Mouse (Mus musculus): ENCODE measurements at regions not wholly inside any gene's neighbourhood (a gene's known extent, or its start where the extent isn't known, plus 50 kb on each side); places are given as distances from the start of the nearest gene placed in this dataset.

GRCm38 (mm10) chr9:66646226-66646625 is 53.3 kb upstream of the Usp3 start:
- TF ChIP-seq CTCF (IDR thresholded peaks at IDR 0.05; ENCODE audit: borderline replicate concordance, extremely low read depth, insufficient read depth, insufficient read length) (peak; percentile 90), POLR2A (IDR thresholded peaks at IDR 0.05; ENCODE audit: borderline replicate concordance, extremely low read depth, insufficient read depth, insufficient read length, poor library complexity, severe bottlenecking) (no peak)

GRCm38 (mm10) chr9:66651306-66651705 is 58.4 kb upstream of the Usp3 start:
- peak; percentile 92 for DNase-seq (ENCODE audit: low read depth)
- TF ChIP-seq POLR2A (IDR thresholded peaks at IDR 0.05; ENCODE audit: borderline replicate concordance, extremely low read depth, insufficient read depth, insufficient read length, poor library complexity, severe bottlenecking), result no peak
- TF ChIP-seq CTCF (IDR thresholded peaks at IDR 0.05; ENCODE audit: borderline replicate concordance, extremely low read depth, insufficient read depth, insufficient read length), result no peak

More at GRCm38 (mm10) chr9:66646226-66646625, 53.3 kb upstream of the Usp3 start:
- peak; percentile 89 for DNase-seq (ENCODE audit: low read depth)

- no peak for TF ChIP-seq CTCF (IDR thresholded peaks at IDR 0.05; ENCODE audit: borderline replicate concordance, extremely low read depth, insufficient read depth, insufficient read length)
- no peak for TF ChIP-seq POLR2A (IDR thresholded peaks at IDR 0.05; ENCODE audit: borderline replicate concordance, extremely low read depth, insufficient read depth, insufficient read length, poor library complexity, severe bottlenecking)
- DNase-seq (ENCODE audit: low read depth), result no peak
Observed at GRCm38 (mm10) chr9:66657116-66657758, 56.2 kb upstream of the Car12 start.

GRCm38 (mm10) chr9:66658707-66659242 is 54.7 kb upstream of the Car12 start:
- TF ChIP-seq POLR2A (IDR thresholded peaks at IDR 0.05; ENCODE audit: borderline replicate concordance, extremely low read depth, insufficient read depth, insufficient read length, poor library complexity, severe bottlenecking), result no peak
- DNase-seq (ENCODE audit: low read depth), result no peak

GRCm38 (mm10) chr9:66659781-66660445 is 53.6 kb upstream of the Car12 start:
- DNase-seq (ENCODE audit: low read depth), result no peak
- no peak for TF ChIP-seq POLR2A (IDR thresholded peaks at IDR 0.05; ENCODE audit: borderline replicate concordance, extremely low read depth, insufficient read depth, insufficient read length, poor library complexity, severe bottlenecking)
- TF ChIP-seq CTCF (IDR thresholded peaks at IDR 0.05; ENCODE audit: borderline replicate concordance, extremely low read depth, insufficient read depth, insufficient read length), result no peak

- no peak for TF ChIP-seq CTCF (IDR thresholded peaks at IDR 0.05; ENCODE audit: borderline replicate concordance, extremely low read depth, insufficient read depth, insufficient read length)
- TF ChIP-seq POLR2A (IDR thresholded peaks at IDR 0.05; ENCODE audit: borderline replicate concordance, extremely low read depth, insufficient read depth, insufficient read length, poor library complexity, severe bottlenecking), result no peak
- DNase-seq (ENCODE audit: low read depth), result peak; percentile 61
Observed at GRCm38 (mm10) chr9:66661596-66661995, 51.9 kb upstream of the Car12 start.

- no peak for DNase-seq (ENCODE audit: low read depth)
- TF ChIP-seq CTCF (IDR thresholded peaks at IDR 0.05; ENCODE audit: borderline replicate concordance, extremely low read depth, insufficient read depth, insufficient read length) (no peak), POLR2A (IDR thresholded peaks at IDR 0.05; ENCODE audit: borderline replicate concordance, extremely low read depth, insufficient read depth, insufficient read length, poor library complexity, severe bottlenecking) (no peak)
Observed at GRCm38 (mm10) chr9:66662443-66662842, 51.0 kb upstream of the Car12 start.
